Mouse (Mus musculus) C2C12 (cell line): ENCODE results near the gene Crabp2. TPM values are rescaled to one million over a fixed set of nuclear protein-coding genes. Genes with fewer than 3 reads are reported as not detected.

Source experiments
- H3K27me3 ChIP-seq: one replicate; pipeline ENCODE4 v1.6.1; 2011; ENCODE audit not compliant: control insufficient read depth, insufficient read depth, insufficient read length
- H3K36me3 ChIP-seq: one replicate; pipeline ENCODE4 v1.6.1; 2011; ENCODE audit not compliant: control insufficient read depth, insufficient read depth
- H3K4me3 ChIP-seq: one replicate; pipeline ENCODE4 v1.5.1; 2011; ENCODE audit warnings: mild to moderate bottlenecking, control low read depth; ENCODE audit not compliant: poor library complexity, insufficient read depth, severe bottlenecking
- H3K79me2 ChIP-seq: one replicate; pipeline ENCODE4 v1.6.1; 2011; ENCODE audit not compliant: control insufficient read depth, insufficient read depth
- H3K79me3 ChIP-seq: one replicate; pipeline ENCODE4 v1.6.1; 2011; ENCODE audit warnings: low read depth, control low read depth
- H3ac ChIP-seq: one replicate; pipeline ENCODE3; 2011; ENCODE audit warnings: low read depth; ENCODE audit not compliant: control insufficient read depth, insufficient read length
- CEBPB ChIP-seq: IDR thresholded peaks from one replicate; pipeline ENCODE4 v1.6.1; 2011; ENCODE audit warnings: low read depth, mild to moderate bottlenecking, control low read depth, moderate library complexity
- CTCF ChIP-seq: IDR thresholded peaks from one replicate; pipeline ENCODE4 v1.5.1; 2011; ENCODE audit not compliant: control insufficient read depth, insufficient read depth, insufficient read length
- FOSL1 ChIP-seq: IDR thresholded peaks from one replicate; pipeline ENCODE4 v1.8.0; 2011; ENCODE audit warnings: mild to moderate bottlenecking, low read length; ENCODE audit not compliant: poor library complexity, insufficient read depth, severe bottlenecking
- MAX ChIP-seq: IDR thresholded peaks from one replicate; pipeline ENCODE4 v1.6.1; 2011; ENCODE audit warnings: mild to moderate bottlenecking, control low read depth
- MYOD1 ChIP-seq: IDR thresholded peaks from one replicate; pipeline ENCODE4 v1.6.1; 2011; ENCODE audit warnings: low read depth; ENCODE audit not compliant: control insufficient read depth, insufficient read length
- MYOG ChIP-seq: IDR thresholded peaks from one replicate; pipeline ENCODE4 v1.6.1; 2011; ENCODE audit not compliant: control insufficient read depth, insufficient read length; ENCODE audit errors: extremely low read depth
- USF1 ChIP-seq: IDR thresholded peaks from one replicate; pipeline ENCODE4 v1.6.1; 2011; ENCODE audit warnings: low read depth, mild to moderate bottlenecking, control low read depth, moderate library complexity
- polyA plus RNA-seq: library from polyadenylated mRNA; unstranded; fragments of >200 nt; fragmentation: generic; extraction: Trizol; gene quantifications from one replicate; pipeline ENCODE4 v1.2.1, GENCODE M21; 2012; ENCODE audit warnings: missing spikeins

Gene Crabp2
- polyA plus RNA-seq, 1 experiment, result 14.4 TPM

- Histone ChIP-seq H3K27me3 (no peaks in the 10 kb centered on the region), H3K4me3 (no peak overlapping the region), H3K36me3 (peaks cover 3% of the 10 kb centered on the region)
Observed at GRCm38 (mm10) chr3:87903821-87904220, 44.6 kb upstream of the Crabp2 start.

GRCm38 (mm10) chr3:87905880-87906485 lies 42.5 kb upstream of the Crabp2 start, which contains the start of gene Hdgf:
TSS of gene Hdgf (plus strand) at chr3:87906321.
- H3K4me3 ChIP-seq, result peak within 1 kb of the TSS; percentile 80
- H3ac ChIP-seq, result peak within 1 kb of the TSS; percentile 100
- peaks cover 44% of the 10 kb centered on the region for H3K79me3 ChIP-seq
- TF ChIP-seq CTCF (no peak), USF1 (peak; percentile 87), MAX (peak; percentile 98), MYOG (no peak)
- H3K27me3 ChIP-seq, result no peaks in the 10 kb centered on the region
- H3K36me3 ChIP-seq, result peaks cover 5% of the 10 kb centered on the region
- peaks cover 49% of the 10 kb centered on the region for H3K79me2 ChIP-seq

More at GRCm38 (mm10) chr3:87903821-87904220, 44.6 kb upstream of the Crabp2 start:
- TF ChIP-seq MYOG (no peak), USF1 (no peak), MYOD1 (no peak), CTCF (no peak), CEBPB (no peak), FOSL1 (no peak), MAX (no peak)
- Histone ChIP-seq H3K79me2 (peaks cover 27% of the 10 kb centered on the region), H3K79me3 (peaks cover 23% of the 10 kb centered on the region), H3ac (no peak overlapping the region)

- peaks cover 55% of the 10 kb centered on the region for H3K79me2 ChIP-seq
- peak overlapping the region; percentile 100 for H3ac ChIP-seq
- TF ChIP-seq FOSL1, result no peak
- peak; percentile 1 for TF ChIP-seq CEBPB
Observed at GRCm38 (mm10) chr3:87906601-87906980, 41.9 kb upstream of the Crabp2 start.

GRCm38 (mm10) chr3:87906981-87907857 lies 41.2 kb upstream of the Crabp2 start:
- H3K4me3 ChIP-seq, result peak overlapping the region; percentile 80
- no peak for TF ChIP-seq MYOG
- TF ChIP-seq FOSL1, result no peak
- no peak for TF ChIP-seq CTCF
- TF ChIP-seq MAX, result no peak
- no peak for TF ChIP-seq USF1
- H3K36me3 ChIP-seq, result peaks cover 14% of the 10 kb centered on the region

More at GRCm38 (mm10) chr3:87906601-87906980, 41.9 kb upstream of the Crabp2 start:
- Histone ChIP-seq H3K4me3 (peak overlapping the region; percentile 80), H3K79me3 (peaks cover 50% of the 10 kb centered on the region), H3K36me3 (peaks cover 11% of the 10 kb centered on the region), H3K27me3 (no peaks in the 10 kb centered on the region)

GRCm38 (mm10) chr3:87907906-87908305 lies 40.6 kb upstream of the Crabp2 start:
- peaks cover 68% of the 10 kb centered on the region for H3K79me2 ChIP-seq
- no peak for TF ChIP-seq MYOD1
- peak overlapping the region; percentile 80 for H3K4me3 ChIP-seq
- no peaks in the 10 kb centered on the region for H3K27me3 ChIP-seq
- H3K79me3 ChIP-seq, result peaks cover 63% of the 10 kb centered on the region
- peaks cover 19% of the 10 kb centered on the region for H3K36me3 ChIP-seq
- H3ac ChIP-seq, result peak overlapping the region; percentile 23

More at GRCm38 (mm10) chr3:87906981-87907857, 41.2 kb upstream of the Crabp2 start:
- Histone ChIP-seq H3K79me2 (peaks cover 61% of the 10 kb centered on the region), H3K79me3 (peaks cover 56% of the 10 kb centered on the region), H3ac (peak overlapping the region; percentile 100), H3K27me3 (no peaks in the 10 kb centered on the region)

- Histone ChIP-seq H3K27me3 (no peaks in the 10 kb centered on the region), H3K79me2 (peaks cover 83% of the 10 kb centered on the region), H3K4me3 (no peak overlapping the region), H3K36me3 (peaks cover 34% of the 10 kb centered on the region), H3ac (no peak overlapping the region), H3K79me3 (peaks cover 74% of the 10 kb centered on the region)
- TF ChIP-seq MYOG (no peak), FOSL1 (no peak), USF1 (no peak), CEBPB (no peak), CTCF (no peak), MAX (no peak), MYOD1 (no peak)
Observed at GRCm38 (mm10) chr3:87909381-87909780, 39.1 kb upstream of the Crabp2 start.
